Mouse (Mus musculus) adrenal gland (tissue): Measurements from ENCODE around the gene Bank1.

Experiments used
- intact Hi-C: fragments of 180-260 bp; cut with DNase I; formaldehyde crosslinking; loops from one replicate; pipeline ENCODE4 v1.15.1; 2025

Bank1 gene

DNA sequence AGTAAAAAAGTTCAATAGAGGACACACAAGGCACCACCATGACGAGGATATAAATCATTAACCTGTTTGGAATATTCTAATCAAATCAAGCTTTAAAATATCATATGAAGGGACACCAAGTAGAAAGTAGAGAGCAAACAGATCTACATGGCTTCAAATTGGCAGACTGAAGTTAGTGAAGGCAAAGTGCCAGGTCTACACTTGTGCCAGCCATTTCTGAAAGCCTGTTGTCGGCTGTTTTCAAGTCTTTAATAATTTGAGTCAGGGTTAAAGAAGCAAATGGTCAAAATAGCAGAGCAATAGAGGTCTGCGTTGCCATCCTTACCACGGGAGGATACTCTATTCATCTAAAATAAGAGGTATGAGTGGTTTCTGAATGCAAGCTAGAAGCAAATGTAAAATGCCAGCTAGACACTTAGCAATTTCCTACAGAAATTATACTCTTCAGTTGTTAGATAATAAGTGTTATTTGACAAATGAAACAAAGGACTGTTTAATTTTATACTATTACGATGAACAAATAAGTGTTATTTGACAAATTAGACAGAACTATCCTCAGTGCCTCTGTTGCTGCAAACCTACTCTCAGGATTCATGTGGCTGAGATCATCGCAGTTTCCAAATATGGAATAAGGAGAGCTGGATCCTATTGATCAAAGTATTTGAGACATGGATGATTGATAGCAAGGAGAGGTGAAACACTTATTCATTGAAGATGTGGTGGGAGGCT is 216.3 kb downstream of the Bank1 start:
- intact Hi-C loops = no loop called here

DNA sequence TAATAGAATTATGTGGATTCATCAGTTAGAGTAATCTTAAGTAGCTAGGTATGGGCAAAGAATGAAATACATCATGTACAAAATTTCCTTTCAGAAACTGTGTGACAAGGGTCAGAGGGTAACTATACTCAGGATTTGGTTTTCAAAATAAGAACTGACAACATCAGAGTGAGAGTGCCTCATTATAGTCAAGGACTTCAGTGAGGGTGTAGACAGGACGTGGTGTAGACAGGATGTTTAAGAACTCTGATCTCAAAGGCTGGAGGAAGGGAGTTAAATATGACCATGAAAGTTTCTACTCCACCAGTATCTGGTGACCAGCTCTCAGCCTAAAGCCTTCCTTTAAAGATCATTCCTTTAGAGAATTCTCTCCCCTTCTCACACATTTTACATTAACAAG is 219.4 kb downstream of the Bank1 start:
- intact Hi-C loops = no loop called here

DNA sequence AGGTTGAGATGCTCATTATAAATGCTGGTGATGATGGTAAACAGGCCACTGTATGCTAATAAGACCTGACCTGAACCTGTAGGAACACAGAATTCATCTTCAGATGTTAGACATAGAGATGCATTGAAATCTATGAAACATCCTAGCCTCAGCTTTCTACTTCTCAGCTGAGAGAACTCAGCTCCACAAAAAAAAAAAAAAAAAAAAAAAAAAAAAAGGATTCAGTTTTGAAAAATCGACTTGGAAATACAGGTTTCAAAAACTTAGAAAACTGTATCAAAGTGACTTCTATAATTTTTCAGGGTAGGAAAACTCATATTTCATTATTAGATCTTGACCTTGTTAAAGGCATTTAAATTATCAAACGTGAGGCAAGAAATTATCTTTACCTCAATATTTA is 222.5 kb downstream of the Bank1 start:
- intact Hi-C loops = no loop called here

DNA sequence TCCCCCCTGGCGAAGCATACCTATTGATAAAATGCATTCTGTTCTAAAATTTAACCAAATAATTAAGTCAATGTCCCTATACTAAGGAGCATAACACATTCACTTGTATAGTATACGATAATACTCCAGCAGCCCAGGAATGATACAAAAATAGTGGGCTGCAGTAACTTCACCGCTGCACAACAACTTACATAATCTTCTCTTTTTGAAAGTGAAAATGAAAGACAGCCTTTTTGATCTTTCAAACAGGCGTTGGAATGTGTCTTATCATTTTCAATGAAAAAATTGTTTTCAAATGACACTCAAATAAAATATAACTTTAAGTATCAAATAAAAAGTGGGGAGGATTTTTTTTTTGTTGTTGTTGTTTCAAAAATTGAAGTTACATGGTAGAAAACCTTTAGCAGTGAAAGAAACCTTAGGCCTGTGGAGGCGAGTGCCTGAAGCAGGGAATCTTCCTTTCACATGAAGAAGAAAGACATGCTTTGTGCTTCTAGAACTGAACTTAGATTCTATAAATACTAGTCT is 224.8 kb downstream of the Bank1 start:
- intact Hi-C loops = no loop called here

DNA sequence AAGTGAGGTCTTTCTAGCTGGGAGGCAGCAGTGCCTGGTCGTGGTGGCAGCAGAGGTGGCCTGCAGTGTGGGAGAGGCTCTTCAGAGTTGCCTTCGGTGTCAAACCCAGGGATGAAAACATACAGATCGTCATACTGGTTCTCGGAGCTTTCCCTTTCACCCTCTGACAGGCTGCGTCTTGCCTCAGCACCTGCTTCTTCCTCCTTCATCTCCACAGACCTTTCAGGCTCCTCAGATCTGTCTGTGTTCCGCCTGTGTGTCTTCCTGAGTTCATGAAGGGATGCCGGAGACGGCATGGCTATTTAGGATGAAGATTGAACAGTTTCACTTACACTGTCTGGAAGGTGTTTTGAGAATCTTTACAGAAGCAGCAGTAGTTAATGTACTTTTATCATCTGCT is 225.6 kb downstream of the Bank1 start:
- intact Hi-C loops = no loop called here

DNA sequence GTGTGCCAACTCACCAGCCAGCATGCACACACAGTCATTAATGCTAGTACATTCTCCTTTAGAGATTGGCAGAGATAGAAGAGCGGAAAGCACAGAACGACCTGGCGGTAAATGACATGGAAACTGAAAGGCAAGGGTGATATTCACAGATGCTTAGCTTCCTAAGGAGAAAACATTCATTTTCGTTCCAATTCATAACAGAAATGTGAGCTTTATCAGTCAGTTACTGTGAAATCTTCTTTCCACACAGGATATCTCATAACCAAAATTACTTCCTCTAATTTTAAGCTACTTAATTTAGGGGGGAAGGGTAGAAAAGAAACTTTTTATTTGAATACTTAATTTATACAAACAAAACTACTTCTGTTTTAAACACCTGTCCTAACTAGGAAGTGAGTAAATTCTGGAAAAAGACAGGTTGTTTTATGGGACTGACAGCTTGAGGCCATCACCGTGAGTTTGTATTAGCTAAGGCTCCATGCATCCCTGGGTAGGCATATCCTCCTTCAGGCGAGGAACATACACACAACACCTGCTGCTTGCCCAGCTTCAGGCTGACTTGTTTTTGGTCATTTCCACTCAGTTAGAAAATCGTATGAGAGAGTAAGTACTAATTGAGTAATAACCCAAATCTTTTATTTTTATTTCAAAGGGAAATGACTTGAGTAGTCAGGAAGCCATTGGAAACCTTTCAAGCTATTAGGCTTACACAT is 238.8 kb downstream of the Bank1 start:
- intact Hi-C loops = no loop called here

DNA sequence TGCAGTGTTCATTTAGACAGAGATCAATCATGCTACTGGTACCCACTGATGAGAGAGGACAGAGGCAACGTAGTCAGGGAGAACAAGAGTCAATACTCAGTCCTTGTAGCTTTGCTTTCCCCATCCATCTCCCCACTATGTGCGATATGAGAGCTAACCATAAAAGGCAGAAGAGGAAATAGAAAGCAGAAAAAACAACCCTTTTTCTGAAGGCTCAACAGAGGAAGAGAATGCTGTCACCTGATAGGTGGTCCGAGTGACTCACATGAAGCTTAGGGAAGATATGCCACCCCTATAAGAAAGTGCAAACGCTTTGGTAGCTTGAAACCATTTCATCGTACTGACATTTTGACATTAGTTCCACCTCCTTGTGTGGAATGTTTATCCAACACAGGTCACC is 239.4 kb downstream of the Bank1 start:
- intact Hi-C loops = no loop called here

DNA sequence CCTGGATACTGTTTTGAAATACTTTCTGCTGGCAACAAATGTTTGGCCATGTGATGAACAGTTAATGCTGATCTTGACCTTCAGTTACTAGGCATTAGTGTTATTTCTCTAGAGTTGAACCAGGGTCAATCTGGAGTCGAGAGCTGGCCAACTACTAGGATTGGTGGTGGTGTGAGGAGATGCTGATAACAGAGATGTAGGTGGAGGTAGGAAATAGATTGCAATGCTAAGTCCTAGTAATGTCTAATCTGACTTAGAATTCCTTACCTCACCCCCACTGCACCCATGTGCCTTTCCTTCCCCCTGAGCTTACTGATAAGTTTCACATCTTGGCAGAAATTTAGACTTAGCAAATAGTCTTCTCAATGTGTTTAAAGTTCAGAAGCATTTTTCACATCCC is 240.8 kb downstream of the Bank1 start:
- intact Hi-C loops = no loop called here

DNA sequence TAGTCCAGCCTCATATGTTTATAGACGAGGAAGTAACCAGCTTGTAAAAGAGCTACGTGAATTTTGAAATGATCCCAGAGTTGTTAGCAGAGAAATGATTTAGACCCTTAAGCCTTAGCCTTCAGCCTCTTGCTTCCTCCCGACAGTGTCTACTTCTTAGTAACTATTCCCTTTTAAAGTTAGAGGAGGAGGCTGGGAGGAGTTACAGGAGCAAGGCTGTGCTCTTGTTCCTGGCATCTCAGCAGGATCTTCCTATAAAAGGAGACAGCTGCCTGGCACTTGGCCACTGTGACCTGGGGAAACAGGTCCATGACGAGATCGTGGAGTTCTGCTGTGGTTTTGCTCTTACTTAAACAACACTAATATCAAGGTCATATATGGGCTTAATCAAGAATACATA is 241.8 kb downstream of the Bank1 start:
- intact Hi-C loops = no loop called here

DNA sequence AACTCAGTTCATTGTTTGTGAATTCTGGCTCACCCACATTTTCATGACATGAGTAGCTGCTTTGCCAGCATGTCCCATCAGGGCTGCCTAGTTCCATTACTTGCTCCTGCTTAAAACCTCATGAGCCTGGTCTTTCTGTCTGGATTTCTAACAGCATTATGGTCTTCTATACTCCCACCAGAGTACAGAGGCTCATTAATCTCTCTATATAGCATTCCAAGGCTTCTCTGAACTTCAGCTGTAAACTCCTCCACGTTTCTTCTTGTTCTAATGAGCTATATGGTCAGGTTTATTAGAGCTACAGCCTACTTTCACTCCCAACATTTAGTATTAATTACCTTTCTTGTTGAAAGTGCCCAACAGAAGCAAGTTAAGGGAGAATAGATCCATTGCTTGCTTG is 244.6 kb downstream of the Bank1 start:
- intact Hi-C loops = no loop called here

DNA sequence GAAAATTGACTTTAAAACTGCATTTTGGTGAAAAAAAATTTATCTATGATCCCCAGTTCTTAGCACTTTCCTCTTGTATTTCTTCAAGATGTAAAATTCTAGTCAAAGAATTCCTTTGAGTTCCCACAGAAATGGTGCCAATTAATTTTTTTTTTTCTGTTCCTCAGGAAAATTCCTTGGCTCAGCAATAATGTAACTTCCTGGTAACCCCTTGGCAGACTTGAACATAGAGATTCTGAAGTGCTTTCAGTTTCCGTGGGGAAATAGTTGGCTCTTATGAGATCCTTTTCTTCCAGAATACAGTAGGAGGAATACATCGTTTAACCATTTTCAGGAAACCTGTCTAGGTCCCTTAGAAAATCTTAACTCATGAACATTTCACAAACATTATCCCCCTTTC is 247.3 kb downstream of the Bank1 start:
- intact Hi-C loops = no loop called here

DNA sequence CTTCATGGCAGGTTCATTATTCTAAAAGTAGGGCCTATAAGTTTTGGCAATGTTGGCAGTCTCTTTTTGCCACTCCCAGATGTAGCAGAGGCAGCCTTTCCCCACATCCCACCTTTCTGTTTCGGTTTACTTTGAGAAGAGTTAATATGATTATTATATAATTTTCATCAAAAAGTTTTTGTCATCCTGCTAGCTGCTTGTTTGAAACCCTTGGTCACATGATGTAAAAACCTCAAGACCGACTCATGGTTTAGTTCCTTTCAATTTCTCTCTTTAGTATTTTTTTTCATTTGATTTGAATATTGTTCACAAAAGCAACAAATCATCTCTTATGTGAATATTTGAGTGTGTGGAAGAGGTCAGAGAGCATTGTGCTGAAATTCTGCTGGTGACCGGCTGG is 255.5 kb downstream of the Bank1 start:
- intact Hi-C loops = no loop called here

DNA sequence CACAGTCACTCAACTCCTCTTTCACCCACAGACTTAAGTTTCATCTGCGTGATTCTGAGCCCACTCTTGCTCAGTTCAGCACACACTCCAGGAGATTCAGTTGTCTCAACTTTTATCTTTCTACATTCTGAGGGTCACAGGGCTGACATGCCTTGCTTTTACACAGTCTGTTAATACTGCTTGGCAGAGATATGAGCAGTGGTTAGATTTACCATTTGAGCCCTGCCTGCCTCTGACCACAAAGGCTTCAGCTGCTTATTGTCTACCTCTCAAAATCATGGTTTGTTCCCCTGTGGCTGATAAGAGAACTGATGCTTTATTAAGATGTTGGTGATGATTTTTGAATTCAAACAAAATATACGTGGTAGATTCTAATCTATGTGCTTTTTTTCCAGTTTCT is 264.0 kb downstream of the Bank1 start:
- intact Hi-C loops = no loop called here

DNA sequence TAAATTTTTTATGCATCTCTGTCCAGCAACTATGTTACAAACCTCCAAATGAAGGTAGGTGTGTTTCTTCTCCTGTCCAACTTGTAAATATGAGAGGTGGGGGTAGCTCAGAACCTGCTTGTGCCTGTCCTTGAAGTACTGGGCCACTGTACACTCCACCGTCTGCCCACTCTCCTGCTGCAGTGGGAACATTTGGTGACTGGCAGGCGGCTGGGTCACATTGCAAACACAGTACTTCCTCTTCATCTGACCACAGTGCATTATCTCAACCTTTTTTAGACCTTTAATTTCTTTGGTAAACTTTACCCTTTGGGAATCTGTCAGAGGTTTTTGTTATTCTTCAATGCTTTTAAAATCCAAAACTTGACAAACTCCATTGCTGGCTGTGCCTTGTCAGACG is 275.2 kb downstream of the Bank1 start:
- intact Hi-C loops = no loop called here

DNA sequence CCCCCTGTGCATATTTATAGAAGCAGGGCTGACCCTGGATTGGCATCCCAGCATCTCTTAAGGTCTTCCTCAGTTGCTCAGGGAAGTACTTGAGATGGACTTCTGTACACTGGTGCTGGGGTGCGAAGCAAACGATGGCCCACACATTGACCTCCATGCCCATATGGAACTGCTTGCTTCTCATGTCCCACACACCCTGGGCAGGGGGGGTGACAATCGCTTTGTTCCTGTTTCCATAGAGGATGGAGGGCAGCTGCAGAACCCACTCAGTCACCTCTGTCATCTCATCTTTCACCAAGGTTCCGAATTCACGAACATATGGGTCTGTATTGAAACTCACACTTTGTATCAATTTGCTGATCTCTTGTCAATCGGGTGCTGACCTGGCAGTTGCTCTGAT is 275.7 kb downstream of the Bank1 start:
- intact Hi-C loops = no loop called here

DNA sequence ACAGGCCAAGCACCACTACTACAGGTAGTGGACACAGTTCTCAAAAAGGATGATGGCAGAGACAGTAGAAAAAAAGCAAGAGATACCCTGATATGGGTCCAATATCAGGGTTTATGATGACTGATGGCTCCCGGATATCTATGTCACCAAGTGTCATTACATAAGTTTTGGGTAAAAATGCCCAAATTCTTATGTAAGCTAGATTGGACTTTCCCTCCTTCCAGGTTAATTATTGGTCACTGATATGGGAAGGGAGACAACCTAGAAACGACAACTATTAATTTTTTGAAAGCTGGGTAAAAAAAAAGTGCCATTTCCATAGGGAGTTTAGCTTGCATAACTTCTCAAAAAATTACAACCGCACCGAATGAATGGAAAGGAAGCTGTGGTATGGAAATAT is 277.8 kb downstream of the Bank1 start:
- intact Hi-C loops = no loop called here

DNA sequence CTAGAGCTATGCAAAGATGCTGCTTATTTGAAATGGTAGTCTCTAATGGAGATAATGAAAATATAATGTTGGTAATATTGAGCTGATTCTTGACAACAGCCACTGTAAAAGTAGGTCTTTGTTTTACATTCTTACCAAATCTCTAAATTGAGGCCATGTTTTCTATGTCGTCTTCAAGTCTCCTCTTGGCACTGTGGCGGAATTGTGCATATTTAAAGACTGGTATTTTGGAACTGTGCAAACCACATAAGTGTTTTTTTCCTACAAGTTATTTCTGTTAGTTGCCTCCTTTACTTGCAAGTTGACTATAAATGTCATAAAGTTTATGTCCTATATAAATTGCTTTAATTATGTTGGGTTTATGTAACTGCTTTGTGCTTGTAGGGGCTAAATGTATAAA is 280.5 kb downstream of the Bank1 start:
- intact Hi-C loops = no loop called here

DNA sequence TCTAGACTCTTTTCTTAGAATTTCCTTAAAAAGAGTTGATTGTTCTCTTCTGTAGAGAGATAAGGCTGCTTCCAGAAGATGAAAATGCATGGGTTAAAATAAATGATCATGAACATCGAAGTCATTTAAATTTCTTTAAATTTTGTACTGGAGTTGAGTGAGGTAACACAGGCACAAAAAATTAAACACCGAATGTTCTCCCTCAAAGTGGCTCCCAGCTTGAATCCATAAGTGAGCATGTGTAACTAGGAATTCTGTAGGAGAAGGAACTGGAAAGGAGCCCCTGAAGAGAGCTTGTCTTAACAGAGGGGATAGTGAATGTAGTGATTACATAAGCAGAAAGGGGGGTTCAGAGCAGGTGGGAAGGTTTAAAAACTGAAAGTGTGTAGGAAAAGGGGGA is 285.8 kb downstream of the Bank1 start:
- intact Hi-C loops = no loop called here

DNA sequence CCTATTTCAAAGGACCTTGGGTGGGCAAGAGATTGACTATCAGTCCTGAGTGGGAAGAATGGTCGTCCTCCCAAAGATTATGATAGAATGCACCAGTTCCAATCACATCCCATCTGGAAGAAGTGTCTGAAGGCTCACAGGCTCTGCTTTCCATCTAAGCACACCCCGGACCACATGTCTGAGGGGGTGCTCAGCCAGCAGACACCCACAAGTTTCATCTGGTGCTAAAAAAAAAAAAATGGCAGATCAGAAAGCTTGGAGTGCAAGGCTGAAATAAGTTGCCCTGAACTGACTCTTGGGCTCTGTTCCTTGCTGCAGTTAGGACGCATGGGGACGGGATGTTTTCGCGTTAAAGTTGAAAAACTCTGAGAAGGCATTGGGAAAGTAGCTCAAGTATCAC is 286.4 kb downstream of the Bank1 start:
- intact Hi-C loops = no loop called here

DNA sequence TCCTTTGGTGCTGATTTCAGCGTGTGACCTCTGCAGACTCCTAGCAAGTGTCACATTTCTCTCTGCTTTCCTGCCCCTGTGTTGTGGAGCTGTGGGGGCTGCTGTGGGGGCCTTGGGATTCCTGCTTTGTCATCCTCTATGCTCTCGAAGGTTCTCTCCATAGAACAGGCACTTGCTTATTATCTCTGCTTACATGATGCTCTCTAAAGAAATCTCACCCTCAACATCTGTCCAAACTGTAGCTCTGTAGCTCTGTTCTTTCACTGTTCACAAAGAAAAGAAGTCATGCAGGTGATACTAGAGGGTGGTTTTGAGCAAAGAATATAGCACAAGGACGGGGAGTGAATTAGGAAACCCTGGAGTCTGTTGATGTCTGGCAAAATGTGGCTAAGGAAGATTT is 288.6 kb downstream of the Bank1 start:
- intact Hi-C loops = no loop called here

DNA sequence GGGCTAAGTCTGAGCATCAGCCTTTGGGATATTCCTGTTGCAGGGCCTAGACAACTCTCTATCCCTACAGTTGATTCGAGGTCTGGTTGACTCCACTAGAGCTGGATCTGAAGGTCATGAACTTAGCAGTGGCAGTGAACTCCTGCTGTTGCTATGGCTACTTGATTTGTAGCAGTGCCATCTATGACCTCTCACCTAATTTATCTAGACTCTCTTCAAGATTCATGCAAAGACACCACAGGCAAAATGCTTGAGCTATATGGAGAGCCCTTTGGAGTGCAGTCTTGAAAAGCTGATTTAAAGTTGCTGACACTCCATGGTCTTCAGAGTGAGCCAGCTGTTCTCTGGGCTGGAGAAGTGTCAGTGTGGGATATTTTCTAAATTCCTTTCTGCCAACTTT is 290.1 kb downstream of the Bank1 start:
- intact Hi-C loops = no loop called here

DNA sequence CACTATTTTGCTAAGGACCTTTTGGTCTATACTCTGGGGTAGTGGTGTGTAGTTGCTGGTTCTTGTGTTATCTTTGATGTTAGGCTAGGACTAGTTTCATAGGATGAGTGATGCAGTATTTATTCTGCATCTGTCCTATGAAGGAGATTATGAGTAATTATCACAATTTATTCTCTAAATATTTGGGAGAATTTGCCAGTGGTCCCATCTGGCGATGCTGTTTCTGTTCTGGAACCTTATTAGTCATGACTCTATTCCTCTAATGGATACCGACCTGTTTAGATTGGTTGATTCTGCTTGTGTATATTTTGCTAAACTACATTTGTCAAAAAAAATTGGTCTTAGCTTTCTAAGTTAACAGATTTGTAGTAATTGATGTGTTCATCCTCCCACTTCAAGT is 301.0 kb downstream of the Bank1 start:
- intact Hi-C loops = no loop called here

DNA sequence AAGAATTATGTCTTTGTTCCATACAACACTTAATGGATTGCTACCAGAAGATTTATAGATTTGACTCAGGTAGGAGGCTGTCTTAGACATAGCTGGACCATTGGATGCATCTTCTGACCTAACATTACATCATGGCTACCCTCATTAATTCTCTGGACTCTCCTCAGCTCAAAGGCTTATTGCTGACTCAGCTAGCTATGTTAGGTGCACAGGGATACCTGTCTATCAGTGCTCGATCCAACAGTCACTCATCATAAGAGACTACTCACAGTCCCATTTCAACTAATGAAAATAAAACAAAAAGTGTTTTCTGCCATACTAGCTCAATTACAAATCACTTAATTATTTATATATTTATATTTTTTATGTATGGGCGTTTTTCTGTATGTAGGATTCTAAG is 308.3 kb downstream of the Bank1 start:
- intact Hi-C loops = no loop called here
